Mouse (Mus musculus) MEL (cell line): ENCODE measurements around the gene Olfr1056. TPM values are rescaled to one million over a fixed set of nuclear protein-coding genes. Genes with fewer than 3 reads are reported as not detected.

Experiments
- DNase-seq: peaks from one replicate; pipeline ENCODE4 v3.0.0; 2011; ENCODE audit warnings: low read depth, low spot score
- H3K27ac ChIP-seq: 2 replicates; pipeline ENCODE4 v1.5.1; 2012; ENCODE audit warnings: low read depth, mild to moderate bottlenecking, control low read depth, low read length, moderate library complexity; ENCODE audit not compliant: control insufficient read depth
- H3K27me3 ChIP-seq, 2 experiments: fragments of 150-350 bp in 1 of 2; sonication (generic) in 1 of 2; 2 replicates each; pipeline ENCODE4 v1.6.1; 2012; ENCODE audit warnings: low read length in 2 of 2, mild to moderate bottlenecking in 2 of 2, improper control_type of control experiment in 1 of 2, moderate library complexity in 1 of 2; ENCODE audit not compliant: insufficient read depth in 2 of 2, control insufficient read depth in 1 of 2
- H3K36me3 ChIP-seq, 2 experiments: 2 replicates each; pipeline ENCODE4 v1.6.1; 2012 to 2014; ENCODE audit warnings: low read length in 2 of 2, improper control_type of control experiment in 1 of 2, inconsistent platforms in 1 of 2, mild to moderate bottlenecking in 1 of 2; ENCODE audit not compliant: insufficient read depth in 2 of 2, control insufficient read depth in 1 of 2
- H3K4me1 ChIP-seq, 2 experiments: fragments of 150-350 bp in 1 of 2; sonication (generic) in 1 of 2; 2 replicates each; pipeline ENCODE4 v1.6.1; 2012; ENCODE audit warnings: low read length in 2 of 2, improper control_type of control experiment in 1 of 2, mild to moderate bottlenecking in 1 of 2; ENCODE audit not compliant: insufficient read depth in 2 of 2, control insufficient read depth in 1 of 2
- H3K4me3 ChIP-seq, 2 experiments: fragments of 150-350 bp in 1 of 2; sonication (generic) in 1 of 2; 2 replicates each; pipeline ENCODE4 v1.5.1; 2012; ENCODE audit warnings: low read depth in 2 of 2, low read length in 2 of 2, mild to moderate bottlenecking in 2 of 2, moderate library complexity in 2 of 2, control low read depth in 1 of 2, improper control_type of control experiment in 1 of 2; ENCODE audit not compliant: control insufficient read depth in 1 of 2, insufficient read depth in 1 of 2
- H3K79me2 ChIP-seq: 2 replicates; pipeline ENCODE4 v1.6.1; 2012; ENCODE audit warnings: mild to moderate bottlenecking, low read length, moderate library complexity; ENCODE audit not compliant: control insufficient read depth, poor library complexity, insufficient read depth
- H3K9ac ChIP-seq: 2 replicates; pipeline ENCODE4 v1.6.1; 2012; ENCODE audit warnings: low read depth, mild to moderate bottlenecking, control low read depth, low read length, moderate library complexity; ENCODE audit not compliant: control insufficient read depth, poor library complexity, severe bottlenecking
- H3K9me3 ChIP-seq: fragments of 150-350 bp; sonication (generic); replicated peaks from 2 replicates; pipeline ENCODE4 v1.6.1; 2012; ENCODE audit warnings: mild to moderate bottlenecking, low read length, improper control_type of control experiment, moderate library complexity; ENCODE audit not compliant: insufficient read depth
- CHD2 ChIP-seq: IDR thresholded peaks from 2 replicates; pipeline ENCODE4 v1.6.1; 2011; ENCODE audit warnings: low read length, improper control_type of control experiment
- CTCF ChIP-seq, 3 experiments: IDR thresholded peaks in 2 of 3; conservative IDR thresholded peaks in 1 of 3; 2 replicates each; pipeline ENCODE4 v1.5.1; 2011 to 2012; ENCODE audit warnings: low read length in 3 of 3, low read depth in 2 of 3, mild to moderate bottlenecking in 2 of 3, improper control_type of control experiment in 1 of 3, inconsistent platforms in 1 of 3, mixed read lengths in 1 of 3, moderate library complexity in 1 of 3; ENCODE audit not compliant: control insufficient read depth in 1 of 3, insufficient read depth in 1 of 3, poor library complexity in 1 of 3, severe bottlenecking in 1 of 3
- E2F4 ChIP-seq: IDR thresholded peaks from 2 replicates; pipeline ENCODE4 v1.6.1; 2011; ENCODE audit warnings: low read depth, low read length, improper control_type of control experiment, borderline replicate concordance
- ELF1 ChIP-seq: IDR thresholded peaks from 2 replicates; pipeline ENCODE4 v1.6.1; 2014; ENCODE audit warnings: low read depth, mild to moderate bottlenecking, inconsistent platforms, low read length, improper control_type of control experiment, moderate library complexity
- ETS1 ChIP-seq: IDR thresholded peaks from 2 replicates; pipeline ENCODE4 v1.6.1; 2012; ENCODE audit warnings: low read depth, mild to moderate bottlenecking, inconsistent platforms, low read length, improper control_type of control experiment, moderate library complexity
- GABPA ChIP-seq: IDR thresholded peaks from 2 replicates; pipeline ENCODE4 v1.6.1; 2012; ENCODE audit warnings: low read depth, mild to moderate bottlenecking, inconsistent platforms, low read length, improper control_type of control experiment, moderate library complexity
- GATA1 ChIP-seq: IDR thresholded peaks from 2 replicates; pipeline ENCODE4 v1.6.1; 2011; ENCODE audit warnings: low read depth, low read length, improper control_type of control experiment
- JUND ChIP-seq: IDR thresholded peaks from 2 replicates; pipeline ENCODE4 v1.6.1; 2011; ENCODE audit warnings: low read depth, mild to moderate bottlenecking, improper control_type of control experiment, low read length
- KAT2A ChIP-seq: conservative IDR thresholded peaks from 2 replicates; pipeline ENCODE4 v1.6.1; 2012; ENCODE audit warnings: low read depth, low read length, improper control_type of control experiment, inconsistent platforms
- MAFK ChIP-seq: IDR thresholded peaks from 2 replicates; pipeline ENCODE4 v1.6.1; 2011; ENCODE audit warnings: low read depth, mild to moderate bottlenecking, low read length, improper control_type of control experiment, borderline replicate concordance
- MAZ ChIP-seq: IDR thresholded peaks from 2 replicates; pipeline ENCODE4 v1.6.1; 2012; ENCODE audit warnings: low read depth, mild to moderate bottlenecking, inconsistent platforms, low read length, improper control_type of control experiment
- MEF2A ChIP-seq: IDR thresholded peaks from 2 replicates; pipeline ENCODE4 v1.6.1; 2014; ENCODE audit warnings: low read depth, mild to moderate bottlenecking, inconsistent platforms, low read length, improper control_type of control experiment; ENCODE audit not compliant: poor library complexity, insufficient replicate concordance, severe bottlenecking; ENCODE audit errors: extremely low read depth
- MXI1 ChIP-seq: IDR thresholded peaks from 2 replicates; pipeline ENCODE4 v1.6.1; 2011; ENCODE audit warnings: mild to moderate bottlenecking, low read depth, low read length, improper control_type of control experiment
- MYC ChIP-seq: IDR thresholded peaks from 2 replicates; pipeline ENCODE4 v1.6.1; 2011; ENCODE audit warnings: low read depth, mild to moderate bottlenecking, low read length, improper control_type of control experiment, moderate library complexity
- NRF1 ChIP-seq: IDR thresholded peaks from 2 replicates; pipeline ENCODE4 v1.6.1; 2014; ENCODE audit warnings: low read depth, mild to moderate bottlenecking, inconsistent platforms, low read length, improper control_type of control experiment, moderate library complexity; ENCODE audit not compliant: poor library complexity, insufficient read depth, severe bottlenecking
- POLR2AphosphoS5 ChIP-seq: IDR thresholded peaks from 2 replicates; pipeline ENCODE4 v1.6.1; 2012; ENCODE audit warnings: low read depth, borderline replicate concordance, mild to moderate bottlenecking, inconsistent platforms, low read length, moderate library complexity, mixed read lengths
- SMC3 ChIP-seq: IDR thresholded peaks from 2 replicates; pipeline ENCODE4 v1.6.1; 2011; ENCODE audit warnings: low read depth, low read length, improper control_type of control experiment
- TAL1 ChIP-seq: IDR thresholded peaks from 2 replicates; pipeline ENCODE4 v1.6.1; 2012; ENCODE audit warnings: mild to moderate bottlenecking, inconsistent platforms, low read length, moderate library complexity, mixed read lengths
- TBP ChIP-seq: IDR thresholded peaks from 2 replicates; pipeline ENCODE4 v1.8.0; 2011; ENCODE audit warnings: low read depth, low read length, improper control_type of control experiment
- UBTF ChIP-seq: IDR thresholded peaks from 2 replicates; pipeline ENCODE4 v1.6.1; 2012; ENCODE audit warnings: low read depth, mild to moderate bottlenecking, inconsistent platforms, low read length, improper control_type of control experiment, moderate library complexity, borderline replicate concordance; ENCODE audit not compliant: insufficient read depth
- USF2 ChIP-seq, 2 experiments: IDR thresholded peaks; 2 replicates each; pipeline ENCODE4 v1.6.1; 2011 to 2012; ENCODE audit warnings: improper control_type of control experiment in 2 of 2, low read length in 2 of 2, borderline replicate concordance in 1 of 2, inconsistent platforms in 1 of 2, low read depth in 1 of 2, mild to moderate bottlenecking in 1 of 2; ENCODE audit not compliant: insufficient read depth in 1 of 2
- ZMIZ1 ChIP-seq: IDR thresholded peaks from 2 replicates; pipeline ENCODE4 v1.6.1; 2012; ENCODE audit warnings: low read depth, mild to moderate bottlenecking, inconsistent platforms, low read length, improper control_type of control experiment, moderate library complexity
- ZNF384 ChIP-seq: IDR thresholded peaks from 2 replicates; pipeline ENCODE4 v1.6.1; 2012; ENCODE audit warnings: low read depth, mild to moderate bottlenecking, inconsistent platforms, low read length, improper control_type of control experiment
- polyA plus RNA-seq, 2 experiments: library from polyadenylated mRNA; stranded (reverse) in 1 of 2; unstranded in 1 of 2; fragments of >175 nt in 1 of 2; fragments of >200 nt in 1 of 2; gene quantifications; 2 replicates each; pipeline versions ENCODE4 v1.2.1 to v1.2.4; 2012; ENCODE audit warnings: low replicate concordance in 2 of 2, low read depth in 1 of 2; ENCODE audit not compliant: insufficient read length in 2 of 2, insufficient read depth in 1 of 2, missing spikeins in 1 of 2
- total RNA-seq: library from RNA; depleted of rRNA; stranded (reverse); fragments of 300-350 nt; gene quantifications from 2 replicates; pipeline ENCODE4 v1.2.3, GENCODE M21; 2012

The Olfr1056 gene
- total and polyA plus RNA-seq, 3 experiments = not detected

DNA sequence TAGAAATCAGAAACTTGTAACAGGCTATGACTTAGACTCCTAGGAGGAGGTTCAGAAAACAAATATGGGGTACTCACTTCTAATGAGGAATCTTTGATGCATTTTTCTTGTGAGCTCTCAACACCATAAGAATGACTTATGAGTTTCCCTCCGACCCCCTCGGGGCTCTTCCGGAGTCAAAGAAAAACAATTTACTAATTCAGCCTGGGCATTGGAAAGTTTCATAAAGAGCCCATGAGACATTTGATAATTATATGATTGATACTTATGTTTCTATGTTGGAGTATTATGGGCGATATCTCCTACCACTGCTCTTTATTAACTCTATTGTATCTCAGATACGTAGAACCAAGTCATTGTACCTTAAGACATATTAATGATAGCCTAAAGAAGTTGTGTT lies 12.1 kb downstream of the Olfr1056 start, which contains the start of gene Olfr1055:
Gene Olfr1055 (minus strand): TSS at position 101 of the 400 bp plus-strand sequence.
- H3K27ac ChIP-seq = no peak within 1 kb of the TSS
- H3K9ac ChIP-seq = no peak within 1 kb of the TSS
- no peaks in the 10 kb centered on the region for H3K36me3 ChIP-seq
- H3K4me1 ChIP-seq = no peaks in the 10 kb centered on the region
- H3K27me3 ChIP-seq = no peaks in the 10 kb centered on the region
- no peaks in the 10 kb centered on the region for H3K79me2 ChIP-seq
- no peaks in the 10 kb centered on the region for H3K9me3 ChIP-seq
- TF ChIP-seq MXI1 (no peak), MYC (no peak), CTCF (IDR thresholded peaks at IDR 0.05 in 2 of 3, conservative IDR thresholded peaks at IDR 0.05 in 1 of 3; ENCODE audit: control insufficient read depth in 1 of 3, insufficient read depth in 1 of 3, low read depth in 2 of 3, low read length in 3 of 3, poor library complexity in 1 of 3, severe bottlenecking in 1 of 3) (no peak), ETS1 (no peak), KAT2A (no peak), POLR2AphosphoS5 (no peak), TAL1 (no peak), JUND (no peak), TBP (no peak), NRF1 (no peak), E2F4 (no peak)
- no peak for DNase-seq
- no peak within 1 kb of the TSS for H3K4me3 ChIP-seq

- H3K27me3 ChIP-seq = no peaks in the 10 kb centered on the region
- H3K9ac ChIP-seq = no peak within 1 kb of the TSS
- DNase-seq = no peak
- H3K36me3 ChIP-seq = no peaks in the 10 kb centered on the region
- no peaks in the 10 kb centered on the region for H3K9me3 ChIP-seq
- H3K4me1 ChIP-seq = no peaks in the 10 kb centered on the region
- no peak within 1 kb of the TSS for H3K27ac ChIP-seq
- TF ChIP-seq GABPA (no peak), KAT2A (no peak), SMC3 (no peak), ETS1 (no peak), ZMIZ1 (no peak), E2F4 (no peak), CHD2 (no peak), UBTF (no peak), MAFK (no peak), MEF2A (no peak), ELF1 (no peak), GATA1 (no peak), USF2 (IDR thresholded peaks at IDR 0.05; ENCODE audit: borderline replicate concordance in 1 of 2, insufficient read depth in 1 of 2, low read depth in 1 of 2, low read length in 2 of 2) (no peak), ZNF384 (no peak), MAZ (no peak)
- no peaks in the 10 kb centered on the region for H3K79me2 ChIP-seq
- no peak within 1 kb of the TSS for H3K4me3 ChIP-seq
Measured at GRCm38 (mm10) chr2:86335333-86335732, 26.9 kb downstream of the Olfr1056 start, which contains the start of gene Olfr1054. TSS of gene Olfr1054 (minus strand) at chr2:86335433.
